ENCODE assay signal across 28 mouse cellular contexts in genomic region chr11:63142816-63143215, GRCm38 (mm10). TPM values are rescaled to one million over a fixed set of nuclear protein-coding genes. Genes with fewer than 3 reads are reported as not detected.
A peak's percentile ranks its signal among the peaks of the same experiment; 100 is the strongest.
DNase-seq lines count a peak whose midpoint lies in the region; ATAC-seq and TF ChIP-seq lines count a peak whose summit lies in the region.
"Had no signal": no experiment of that assay in that cellular context is flagged by ENCODE, and none has a peak within 500 bp of the region (broad histone marks: within the 10 kb centered on the region; RNA-seq: fewer than 3 reads in every experiment).

No protein-coding gene starts in this region.

- no peak overlapping the region for H3K4me3 ChIP-seq in gastrocnemius, adult 2 months
- no peak overlapping the region for H3K4me3 ChIP-seq in heart, postnatal 0 days (ENCODE audit: low read depth, low read length)
- no peak overlapping the region for H3K4me3 ChIP-seq in heart, adult 2 months
- no peak overlapping the region for H3K4me3 ChIP-seq in liver, postnatal 0 days (ENCODE audit: low read depth, low read length)
- H3K4me3 ChIP-seq in liver, embryonic 12.5 days, result no peak overlapping the region
- no peak overlapping the region for H3K4me3 ChIP-seq in brown adipose tissue, adult 24 weeks (ENCODE audit: insufficient read depth, low read depth, low read length)
- H3K4me3 ChIP-seq in hindbrain, embryonic 11.5 days (ENCODE audit: low read depth, low read length), result no peak overlapping the region
- H3K4me3 ChIP-seq: embryonic facial prominence, embryonic 13.5 days; embryonic facial prominence, embryonic 15.5 days; erythroblast, embryonic 14.5 days; forebrain, embryonic 10.5 days; forebrain, embryonic 12.5 days had no signal

- TF ChIP-seq CTCF in gastrocnemius, adult 2 months (IDR thresholded peaks at IDR 0.05), result no peak
- no peak for TF ChIP-seq CTCF in heart, postnatal 0 days (IDR thresholded peaks at IDR 0.05; ENCODE audit: low read depth)
- no peak for TF ChIP-seq CTCF in heart, adult 2 months (IDR thresholded peaks at IDR 0.05)
- TF ChIP-seq CTCF in liver, postnatal 0 days (IDR thresholded peaks at IDR 0.05; ENCODE audit: low read depth), result no peak

- no peak for ATAC-seq in heart, postnatal 0 days (ENCODE audit: insufficient read depth, low read depth)
- ATAC-seq in liver, postnatal 0 days, result peak; percentile 33; the same call in 1 of the 2 replicates
- no peak for ATAC-seq in liver, embryonic 12.5 days
- no peak for ATAC-seq in hindbrain, embryonic 11.5 days (ENCODE audit: low FRiP score)
- ATAC-seq: activated CD4-positive, CD25-positive, alpha-beta regulatory T cell, adult 4 months; CD4-positive, CD25-positive, alpha-beta regulatory T cell, adult 4 months; forebrain, embryonic 14.5 days; Patski had no signal

- TF ChIP-seq EP300 in heart, postnatal 0 days (IDR thresholded peaks at IDR 0.05; ENCODE audit: low read depth), result no peak
- TF ChIP-seq EP300 in heart, adult 2 months (IDR thresholded peaks at IDR 0.05; ENCODE audit: insufficient read depth, low read depth, low read length), result no peak
- no peak for TF ChIP-seq EP300 in liver, postnatal 0 days (IDR thresholded peaks at IDR 0.05; ENCODE audit: low read depth)

- H3K27ac ChIP-seq in gastrocnemius, adult 2 months, result peak overlapping the region; percentile 78
- peak overlapping the region; percentile 70; the same call in 1 of the 2 replicates for H3K27ac ChIP-seq in heart, postnatal 0 days (ENCODE audit: low read depth)
- no peak overlapping the region; the same call in 1 of the 2 replicates for H3K27ac ChIP-seq in heart, adult 2 months
- no peak overlapping the region for H3K27ac ChIP-seq in liver, postnatal 0 days (ENCODE audit: low read depth)
- H3K27ac ChIP-seq in liver, embryonic 12.5 days, result no peak overlapping the region
- H3K27ac ChIP-seq in brown adipose tissue, adult 24 weeks (replicated peaks; ENCODE audit: low read depth, low read length), result peak overlapping the region; percentile 22; the same call in 1 of the 2 replicates
- no peak overlapping the region for H3K27ac ChIP-seq in hindbrain, embryonic 11.5 days (ENCODE audit: low read depth, low read length)
- H3K27ac ChIP-seq: embryonic facial prominence, embryonic 15.5 days; forebrain, embryonic 10.5 days; forebrain, embryonic 12.5 days had no signal

- H3K9me3 ChIP-seq in heart, postnatal 0 days (replicated peaks; ENCODE audit: control insufficient read depth, low read length), result no peaks in the 10 kb centered on the region
- H3K9me3 ChIP-seq in liver, postnatal 0 days (ENCODE audit: low read length), result no peaks in the 10 kb centered on the region
- no peaks in the 10 kb centered on the region for H3K9me3 ChIP-seq in liver, embryonic 12.5 days (replicated peaks)
- no peaks in the 10 kb centered on the region for H3K9me3 ChIP-seq in hindbrain, embryonic 11.5 days (ENCODE audit: control insufficient read depth, low read length)
- H3K9me3 ChIP-seq: embryonic facial prominence, embryonic 13.5 days; embryonic facial prominence, embryonic 15.5 days; forebrain, embryonic 10.5 days; forebrain, embryonic 12.5 days had no signal

- H3K79me2 ChIP-seq in heart, adult 2 months (replicated peaks; ENCODE audit: control insufficient read depth, insufficient read depth, low read length), result no peaks in the 10 kb centered on the region; the same call in 1 of the 2 replicates

- WGBS in heart, postnatal 0 days, result 80% methylated on average over 4 of the region's 4 CpGs
- WGBS in heart, adult 2 months, result 79% methylated on average over 4 of the region's 4 CpGs
- WGBS in liver, postnatal 0 days (ENCODE audit: insufficient replicate concordance), result 63% methylated on average over 4 of the region's 4 CpGs
- 65% methylated on average over 4 of the region's 4 CpGs for WGBS in liver, embryonic 12.5 days (ENCODE audit: insufficient replicate concordance)
- 76% methylated on average over 4 of the region's 4 CpGs for WGBS in hindbrain, embryonic 11.5 days

- H3K4me2 ChIP-seq in heart, postnatal 0 days (ENCODE audit: low read depth, low read length), result no peak overlapping the region
- H3K4me2 ChIP-seq in liver, postnatal 0 days (ENCODE audit: low read depth, low read length), result no peak overlapping the region
- H3K4me2 ChIP-seq in liver, embryonic 12.5 days, result no peak overlapping the region
- no peak overlapping the region for H3K4me2 ChIP-seq in hindbrain, embryonic 11.5 days (replicated peaks; ENCODE audit: low read depth, low read length)
- H3K4me2 ChIP-seq: embryonic facial prominence, embryonic 13.5 days; embryonic facial prominence, embryonic 15.5 days; forebrain, embryonic 12.5 days had no signal

- TF ChIP-seq POLR2A in heart, adult 2 months (IDR thresholded peaks at IDR 0.05; ENCODE audit: insufficient read depth, low read depth, low read length), result no peak

- no peak for DNase-seq in gastrocnemius, adult 2 months
- DNase-seq in gastrocnemius, adult 8-10 months (ENCODE audit: low spot score in 2 of 2), result no peak
- no peak for DNase-seq in heart, postnatal 0 days (ENCODE audit: low spot score)
- no peak for DNase-seq in heart, adult 2 months
- no peak for DNase-seq in liver, postnatal 0 days
- DNase-seq in hindbrain, embryonic 11.5 days (ENCODE audit: low spot score), result no peak
- DNase-seq: B cell, adult 2 months; cerebellum, adult 11 months; cerebellum, adult 18-20 months; cerebellum, adult 8-10 months; cerebellum, adult 9-11 months; cerebellum, postnatal 14 days; cerebellum, postnatal 36 days; embryo, embryonic 11 days had no signal

- H3K4me1 ChIP-seq in heart, postnatal 0 days (ENCODE audit: control insufficient read depth, insufficient read depth), result peaks cover 25% of the 10 kb centered on the region
- H3K4me1 ChIP-seq in heart, adult 2 months (ENCODE audit: control insufficient read depth, insufficient read depth, low read length), result peaks cover 10% of the 10 kb centered on the region
- H3K4me1 ChIP-seq in liver, postnatal 0 days (ENCODE audit: insufficient read depth), result peaks cover 17% of the 10 kb centered on the region
- peaks cover 6% of the 10 kb centered on the region for H3K4me1 ChIP-seq in liver, embryonic 12.5 days
- H3K4me1 ChIP-seq in brown adipose tissue, adult 24 weeks (ENCODE audit: control insufficient read depth, insufficient read depth, insufficient read length, low read length), result peaks cover 23% of the 10 kb centered on the region
- H3K4me1 ChIP-seq in hindbrain, embryonic 11.5 days (replicated peaks; ENCODE audit: control insufficient read depth, insufficient read depth, low read length), result no peaks in the 10 kb centered on the region
- H3K4me1 ChIP-seq: forebrain, embryonic 10.5 days; forebrain, embryonic 12.5 days had no signal

- intact Hi-C loops in gastrocnemius, adult 2 months (cut with DNase I), result no loop called here
- intact Hi-C loops in heart, adult 2 months (cut with DNase I), result no loop called here

- no peak overlapping the region for H3K9ac ChIP-seq in heart, postnatal 0 days (replicated peaks; ENCODE audit: low read depth, low read length)
- no peak overlapping the region for H3K9ac ChIP-seq in heart, adult 2 months (ENCODE audit: low read depth, low read length)
- H3K9ac ChIP-seq in liver, postnatal 0 days (replicated peaks), result no peak overlapping the region
- H3K9ac ChIP-seq in liver, embryonic 12.5 days, result no peak overlapping the region
- H3K9ac ChIP-seq in hindbrain, embryonic 11.5 days (ENCODE audit: low read depth, low read length), result no peak overlapping the region
- H3K9ac ChIP-seq: embryonic facial prominence, embryonic 13.5 days; embryonic facial prominence, embryonic 15.5 days; forebrain, embryonic 12.5 days had no signal

- H3K36me3 ChIP-seq in heart, postnatal 0 days (replicated peaks; ENCODE audit: control insufficient read depth, insufficient read depth, low read length), result peaks cover 42% of the 10 kb centered on the region
- H3K36me3 ChIP-seq in heart, adult 2 months (ENCODE audit: control insufficient read depth, insufficient read depth, low read length), result peaks cover 14% of the 10 kb centered on the region
- peaks cover 9% of the 10 kb centered on the region; the same call in 1 of the 2 replicates for H3K36me3 ChIP-seq in liver, postnatal 0 days (replicated peaks; ENCODE audit: insufficient read depth, low read length)
- H3K36me3 ChIP-seq in liver, embryonic 12.5 days, result no peaks in the 10 kb centered on the region
- H3K36me3 ChIP-seq in hindbrain, embryonic 11.5 days (ENCODE audit: control insufficient read depth, insufficient read depth, low read length), result no peaks in the 10 kb centered on the region
- H3K36me3 ChIP-seq: forebrain, embryonic 10.5 days; forebrain, embryonic 12.5 days; G1E had no signal

- H3K27me3 ChIP-seq in heart, postnatal 0 days (ENCODE audit: control insufficient read depth, insufficient read depth, low read length), result no peaks in the 10 kb centered on the region
- H3K27me3 ChIP-seq in heart, adult 2 months (ENCODE audit: control insufficient read depth, insufficient read depth, low read length), result no peaks in the 10 kb centered on the region
- H3K27me3 ChIP-seq in liver, postnatal 0 days (ENCODE audit: insufficient read depth, low read length), result no peaks in the 10 kb centered on the region
- H3K27me3 ChIP-seq in liver, embryonic 12.5 days (replicated peaks), result peaks cover 12% of the 10 kb centered on the region
- H3K27me3 ChIP-seq in hindbrain, embryonic 11.5 days (ENCODE audit: control insufficient read depth, insufficient read depth, low read length), result no peaks in the 10 kb centered on the region
- H3K27me3 ChIP-seq: CH12.LX; embryonic facial prominence, embryonic 15.5 days had no signal

RNA-seq across cellular contexts. Expression of gene Pmp22, which starts 14.0 kb away (rescaled TPM):
- 10 to 100 TPM; 28.8 to 43.1 TPM for total RNA-seq in gastrocnemius, adult 2 months (2021)
- 10 to 100 TPM; 12.7 to 25.4 (median 23.4) TPM for total RNA-seq in gastrocnemius, adult 8-10 months (2022)
- total RNA-seq in heart, postnatal 0 days (2014; rRNA removed; ENCODE audit: low replicate concordance), result 94.4 and 128 TPM in 2 replicates
- polyA plus RNA-seq in heart, postnatal 0 days (2015; fragmentation: Nextera tagmentation; extraction: Ambion mirVana), result 62.1 and 63.3 TPM in 2 replicates
- 10 to 100 TPM; 37.5 to 49.6 TPM for total RNA-seq in heart, adult 2 months (2021)
- polyA plus RNA-seq in heart, adult 2 months (2012; rRNA removed), result 53.5 and 69.4 TPM in 2 replicates
- 12.1 and 12.9 TPM in 2 replicates for polyA plus RNA-seq in liver, postnatal 0 days (2015; fragmentation: Nextera tagmentation; extraction: Ambion mirVana)
- 38.3 and 39.8 TPM in 2 replicates for polyA plus RNA-seq in liver, embryonic 12.5 days (2016; fragmentation: Nextera tagmentation; extraction: Ambion mirVana)
- polyA plus RNA-seq in brown adipose tissue, adult 24 weeks (2012; ENCODE audit: insufficient read depth, insufficient read length, missing spikeins), result 51.2 and 71.0 TPM in 2 replicates
- 58.0 and 64.2 TPM in 2 replicates for polyA plus RNA-seq in hindbrain, embryonic 11.5 days (2014; fragmentation: Nextera tagmentation; extraction: Ambion mirVana)
- total RNA-seq: CH12.LX; common myeloid progenitor, adult 5-6 weeks had no signal
- polyA plus RNA-seq: activated CD4-positive, CD25-positive, alpha-beta regulatory T cell, adult 4 months; CD4-positive, CD25-positive, alpha-beta regulatory T cell, adult 4 months; G1E had no signal

Comparison
In these comparisons a context has a peak if more than half of its experiments do, and no peak if none do; other contexts are left out.
1. H3K27ac ChIP-seq: peak in gastrocnemius, adult 2 months (single experiment), heart, postnatal 0 days (single experiment) and brown adipose tissue, adult 24 weeks (single experiment); none in heart, adult 2 months (single experiment), liver, postnatal 0 days (single experiment), liver, embryonic 12.5 days (single experiment) and hindbrain, embryonic 11.5 days (single experiment).